Mouse (Mus musculus): ENCODE results near the gene Ltbp1. TPM values are rescaled to one million over a fixed set of nuclear protein-coding genes. Genes with fewer than 3 reads are reported as not detected.

Gene Ltbp1
- total and polyA plus RNA-seq, 3 experiments, result 17.2 to 40.4 (median 39.9) TPM

DNA sequence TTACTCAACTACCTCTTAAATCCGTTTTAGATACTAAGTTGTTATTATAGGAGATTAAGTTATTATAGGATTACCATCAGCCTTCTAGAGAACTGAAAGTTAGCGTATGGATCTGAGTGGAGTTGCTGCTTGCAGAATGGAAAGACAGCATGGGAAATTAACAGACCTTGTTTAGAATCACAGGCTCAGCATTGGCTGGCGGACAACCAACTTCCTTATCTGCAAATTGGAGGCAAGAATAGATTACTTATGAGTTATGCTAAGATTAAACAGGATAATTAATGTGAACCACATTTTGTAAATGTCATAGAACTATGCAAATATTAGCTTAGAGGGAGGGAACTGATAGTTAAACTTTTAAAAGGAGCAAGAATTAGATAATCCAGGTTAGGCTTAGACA, 223.0 kb downstream of the Ltbp1 start:
- intact Hi-C loops (cut with DNase I), result no loop called here
- Histone ChIP-seq H3K27me3 (ENCODE audit: control insufficient read depth, insufficient read depth, low read length) (no peaks in the 10 kb centered on the region), H3K27ac (no peak overlapping the region), H3K79me2 (replicated peaks; ENCODE audit: control insufficient read depth, insufficient read depth, low read length) (no peaks in the 10 kb centered on the region), H3K4me1 (ENCODE audit: control insufficient read depth, insufficient read depth, low read length) (no peaks in the 10 kb centered on the region), H3K9ac (ENCODE audit: low read depth, low read length) (no peak overlapping the region), H3K36me3 (ENCODE audit: control insufficient read depth, insufficient read depth, low read length) (no peaks in the 10 kb centered on the region), H3K4me3 (no peak overlapping the region)
- no peak for TF ChIP-seq POLR2A (IDR thresholded peaks at IDR 0.05; ENCODE audit: insufficient read depth, low read depth, low read length)
- TF ChIP-seq CTCF (IDR thresholded peaks at IDR 0.05), result no peak
- TF ChIP-seq EP300 (IDR thresholded peaks at IDR 0.05; ENCODE audit: insufficient read depth, low read depth, low read length), result no peak
- 81% methylated on average over 3 of the region's 3 CpGs for whole genome bisulfite sequencing
- no peak for DNase-seq

DNA sequence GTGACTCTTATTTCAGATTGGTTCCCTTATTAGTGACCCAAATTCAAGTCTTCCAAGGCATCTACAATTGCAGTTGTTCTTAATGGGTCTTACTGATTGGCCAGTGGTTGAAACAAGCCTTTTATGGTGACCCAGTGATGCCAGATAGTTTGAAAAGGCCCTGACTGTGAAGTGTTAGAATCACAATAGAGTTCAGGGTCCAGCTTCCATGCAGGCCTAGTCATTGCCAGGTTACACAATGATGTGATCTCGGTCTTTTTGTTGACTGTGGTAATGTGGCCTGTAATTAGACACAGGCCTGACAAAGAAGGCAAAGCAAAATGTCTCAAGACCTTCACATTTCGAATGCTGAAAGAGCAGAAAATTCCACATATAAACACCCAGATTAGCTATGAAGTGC, 227.8 kb downstream of the Ltbp1 start:
- Histone ChIP-seq H3K36me3 (ENCODE audit: control insufficient read depth, insufficient read depth, low read length) (no peaks in the 10 kb centered on the region; the same call in 1 of the 2 replicates), H3K79me2 (replicated peaks; ENCODE audit: control insufficient read depth, insufficient read depth, low read length) (no peaks in the 10 kb centered on the region), H3K9ac (ENCODE audit: low read depth, low read length) (no peak overlapping the region), H3K27me3 (ENCODE audit: control insufficient read depth, insufficient read depth, low read length) (no peaks in the 10 kb centered on the region), H3K4me3 (no peak overlapping the region), H3K4me1 (ENCODE audit: control insufficient read depth, insufficient read depth, low read length) (no peaks in the 10 kb centered on the region), H3K27ac (no peak overlapping the region)
- no peak for DNase-seq
- 83% methylated on average over 2 of the region's 2 CpGs for WGBS
- TF ChIP-seq EP300 (IDR thresholded peaks at IDR 0.05; ENCODE audit: insufficient read depth, low read depth, low read length) (no peak), POLR2A (IDR thresholded peaks at IDR 0.05; ENCODE audit: insufficient read depth, low read depth, low read length) (no peak), CTCF (IDR thresholded peaks at IDR 0.05) (no peak)
- intact Hi-C loops (cut with DNase I), result no loop called here

DNA sequence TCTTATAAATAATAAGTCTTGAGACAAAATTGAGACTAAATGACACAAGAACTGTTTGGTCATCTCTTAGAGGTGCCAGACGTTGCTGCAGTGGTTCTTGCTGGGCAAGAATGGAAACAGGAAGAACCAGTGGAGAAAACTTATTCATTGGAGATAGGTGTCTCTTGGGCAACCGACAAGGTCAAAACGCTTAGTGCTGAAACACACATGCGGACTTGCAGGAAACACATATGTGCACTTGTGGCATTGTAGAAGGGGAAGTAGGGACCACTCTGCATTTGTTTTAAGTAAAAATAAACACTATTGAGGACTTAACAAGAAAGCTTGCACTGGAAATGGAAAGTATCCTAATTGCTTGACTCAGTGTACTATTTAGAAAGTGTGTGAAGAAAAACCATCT, 228.6 kb downstream of the Ltbp1 start:
- no peaks in the 10 kb centered on the region for H3K79me2 ChIP-seq (replicated peaks; ENCODE audit: control insufficient read depth, insufficient read depth, low read length)
- 69% methylated on average over 4 of the region's 4 CpGs for WGBS
- no peaks in the 10 kb centered on the region for H3K4me1 ChIP-seq (ENCODE audit: control insufficient read depth, insufficient read depth, low read length)
- H3K4me3 ChIP-seq, result no peak overlapping the region
- intact Hi-C loops (cut with DNase I), result no loop called here
- H3K27me3 ChIP-seq (ENCODE audit: control insufficient read depth, insufficient read depth, low read length), result no peaks in the 10 kb centered on the region
- no peaks in the 10 kb centered on the region; the same call in 1 of the 2 replicates for H3K36me3 ChIP-seq (ENCODE audit: control insufficient read depth, insufficient read depth, low read length)
- TF ChIP-seq CTCF (IDR thresholded peaks at IDR 0.05) (no peak), POLR2A (IDR thresholded peaks at IDR 0.05; ENCODE audit: insufficient read depth, low read depth, low read length) (no peak), EP300 (IDR thresholded peaks at IDR 0.05; ENCODE audit: insufficient read depth, low read depth, low read length) (no peak)
- no peak for DNase-seq
- no peak overlapping the region for H3K27ac ChIP-seq
- no peak overlapping the region for H3K9ac ChIP-seq (ENCODE audit: low read depth, low read length)

DNA sequence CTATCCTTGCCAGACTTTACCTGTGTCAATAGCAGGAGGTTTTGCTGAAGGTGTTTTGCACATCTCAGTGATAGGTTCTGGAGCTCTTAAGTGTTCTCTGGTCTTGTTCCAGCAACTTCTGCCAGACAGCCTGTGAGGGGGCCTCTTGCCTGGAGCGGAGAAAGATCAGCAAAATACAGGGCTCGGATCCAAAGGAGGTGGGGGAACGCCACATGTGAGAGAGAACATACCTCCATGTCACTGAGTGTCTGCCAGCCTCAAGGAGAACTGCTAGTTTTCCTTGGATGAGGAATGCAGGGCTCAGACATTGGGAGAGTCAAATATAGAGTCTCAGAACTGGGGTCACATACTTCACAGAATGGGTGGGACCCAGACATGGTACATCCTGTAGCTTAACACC, 230.4 kb downstream of the Ltbp1 start:
- Histone ChIP-seq H3K9ac (ENCODE audit: low read depth, low read length) (no peak overlapping the region), H3K27ac (no peak overlapping the region), H3K4me3 (no peak overlapping the region), H3K79me2 (replicated peaks; ENCODE audit: control insufficient read depth, insufficient read depth, low read length) (no peaks in the 10 kb centered on the region), H3K36me3 (ENCODE audit: control insufficient read depth, insufficient read depth, low read length) (no peaks in the 10 kb centered on the region; the same call in 1 of the 2 replicates), H3K4me1 (ENCODE audit: control insufficient read depth, insufficient read depth, low read length) (no peaks in the 10 kb centered on the region), H3K27me3 (ENCODE audit: control insufficient read depth, insufficient read depth, low read length) (no peaks in the 10 kb centered on the region)
- TF ChIP-seq EP300 (IDR thresholded peaks at IDR 0.05; ENCODE audit: insufficient read depth, low read depth, low read length) (no peak), CTCF (IDR thresholded peaks at IDR 0.05) (no peak), POLR2A (IDR thresholded peaks at IDR 0.05; ENCODE audit: insufficient read depth, low read depth, low read length) (no peak)
- WGBS, result 60% methylated on average over 3 of the region's 3 CpGs
- no peak for DNase-seq
- intact Hi-C loops (cut with DNase I), result no loop called here

DNA sequence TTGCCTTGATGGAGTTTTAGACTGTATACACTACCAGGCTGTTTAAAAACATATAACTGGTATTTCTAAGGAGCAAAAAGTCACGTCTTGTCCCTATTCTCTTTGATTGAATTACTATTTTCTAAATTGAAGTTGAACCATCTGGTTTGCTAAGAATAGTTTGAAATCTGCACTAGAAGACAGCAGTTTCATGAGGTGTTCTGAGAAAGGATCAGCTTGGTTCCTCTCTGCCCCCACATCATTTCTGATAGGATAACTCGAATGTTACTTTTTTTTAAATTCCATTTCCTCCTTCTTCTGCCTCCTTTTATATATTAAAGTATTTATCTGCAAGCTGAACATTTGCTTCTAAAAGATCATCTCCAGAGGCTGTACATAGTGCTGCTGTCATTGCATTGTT, 231.2 kb downstream of the Ltbp1 start:
- TF ChIP-seq POLR2A (IDR thresholded peaks at IDR 0.05; ENCODE audit: insufficient read depth, low read depth, low read length) (no peak), EP300 (IDR thresholded peaks at IDR 0.05; ENCODE audit: insufficient read depth, low read depth, low read length) (no peak), CTCF (IDR thresholded peaks at IDR 0.05) (no peak)
- intact Hi-C loops (cut with DNase I), result no loop called here
- H3K4me3 ChIP-seq, result no peak overlapping the region
- no peak overlapping the region for H3K9ac ChIP-seq (ENCODE audit: low read depth, low read length)
- no peaks in the 10 kb centered on the region for H3K27me3 ChIP-seq (ENCODE audit: control insufficient read depth, insufficient read depth, low read length)
- no peak for DNase-seq
- H3K27ac ChIP-seq, result no peak overlapping the region
- H3K79me2 ChIP-seq (replicated peaks; ENCODE audit: control insufficient read depth, insufficient read depth, low read length), result no peaks in the 10 kb centered on the region
- 71% methylated on average over 2 of the region's 2 CpGs for WGBS
- no peaks in the 10 kb centered on the region; the same call in 1 of the 2 replicates for H3K36me3 ChIP-seq (ENCODE audit: control insufficient read depth, insufficient read depth, low read length)
- H3K4me1 ChIP-seq (ENCODE audit: control insufficient read depth, insufficient read depth, low read length), result no peaks in the 10 kb centered on the region

DNA sequence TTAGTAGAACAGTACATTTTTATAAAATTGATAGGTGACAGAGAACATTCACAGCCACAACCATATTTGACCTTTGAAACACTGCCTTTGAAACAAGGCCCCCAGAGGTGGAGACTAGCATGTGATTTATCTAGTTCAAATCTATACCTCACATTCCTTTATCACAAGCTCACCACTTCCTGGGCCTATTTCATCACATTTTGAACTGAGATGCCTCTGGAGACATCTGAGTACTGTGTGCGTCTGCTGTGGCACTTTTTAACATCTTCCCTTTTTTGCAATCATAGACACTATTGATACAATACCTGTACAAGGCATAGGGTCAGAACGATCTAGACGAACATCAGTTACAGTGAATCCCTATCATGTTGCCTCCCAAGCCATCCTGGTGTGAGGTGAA, 232.1 kb downstream of the Ltbp1 start:
- TF ChIP-seq EP300 (IDR thresholded peaks at IDR 0.05; ENCODE audit: insufficient read depth, low read depth, low read length) (no peak), CTCF (IDR thresholded peaks at IDR 0.05) (no peak), POLR2A (IDR thresholded peaks at IDR 0.05; ENCODE audit: insufficient read depth, low read depth, low read length) (no peak)
- WGBS, result 94% methylated on average over 3 of the region's 3 CpGs
- H3K27me3 ChIP-seq (ENCODE audit: control insufficient read depth, insufficient read depth, low read length), result no peaks in the 10 kb centered on the region
- H3K4me3 ChIP-seq, result no peak overlapping the region
- DNase-seq, result no peak
- intact Hi-C loops (cut with DNase I), result no loop called here
- no peaks in the 10 kb centered on the region; the same call in 1 of the 2 replicates for H3K36me3 ChIP-seq (ENCODE audit: control insufficient read depth, insufficient read depth, low read length)
- no peaks in the 10 kb centered on the region for H3K4me1 ChIP-seq (ENCODE audit: control insufficient read depth, insufficient read depth, low read length)
- no peak overlapping the region for H3K9ac ChIP-seq (ENCODE audit: low read depth, low read length)
- no peak overlapping the region for H3K27ac ChIP-seq
- H3K79me2 ChIP-seq (replicated peaks; ENCODE audit: control insufficient read depth, insufficient read depth, low read length), result no peaks in the 10 kb centered on the region
